In the genomic region with DNA sequence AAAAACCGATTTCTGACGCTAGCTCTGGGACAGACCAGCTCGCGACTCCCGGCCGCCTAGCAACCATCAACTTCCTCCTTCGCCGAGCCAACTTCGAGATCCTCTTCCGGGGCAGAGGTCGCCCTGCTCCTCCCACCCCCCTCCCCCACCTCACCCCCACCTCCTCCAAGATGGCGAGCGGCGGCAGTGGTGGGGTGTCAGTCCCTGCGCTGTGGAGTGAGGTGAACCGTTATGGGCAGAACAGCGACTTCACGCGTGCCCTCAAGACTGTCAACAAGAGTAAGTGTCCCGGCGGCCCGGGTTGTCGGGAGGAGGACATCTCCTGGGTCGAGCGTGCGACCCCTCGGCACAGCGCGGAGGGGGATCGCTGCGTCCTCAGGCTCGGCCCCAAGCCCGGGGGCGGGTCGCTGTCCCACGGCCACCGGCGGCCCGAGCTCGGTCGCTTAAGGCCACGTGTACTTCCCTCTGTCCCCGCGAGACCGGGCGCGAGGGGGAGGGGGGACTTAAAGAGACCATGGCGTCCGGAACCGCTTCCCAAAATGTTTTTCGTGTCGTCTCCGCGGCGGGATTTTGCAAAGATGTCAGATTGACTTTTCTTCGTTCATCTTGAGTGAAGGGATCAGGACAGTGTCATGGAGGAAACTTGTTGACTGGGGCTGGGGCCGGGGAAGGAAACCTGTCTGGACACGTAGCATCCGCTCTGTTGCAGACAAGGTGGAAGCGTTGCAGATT, we compare ENCODE assay signal across 8 mouse cellular contexts. TPM values are rescaled to one million over a fixed set of nuclear protein-coding genes. Genes with fewer than 3 reads are reported as not detected.
DNase-seq lines count a peak whose midpoint lies in the region; ATAC-seq and TF ChIP-seq lines count a peak whose summit lies in the region.

A gene (plus strand): TSS at position 130 of the 732 bp plus-strand sequence.

- H3K79me2 ChIP-seq in C2C12 (ENCODE audit: control insufficient read depth, insufficient read depth): peaks cover 44% of the 10 kb centered on the region

- peak; percentile 95 for DNase-seq in brain, embryonic 14.5 days (ENCODE audit: low read depth)
- DNase-seq in midbrain, postnatal 0 days (ENCODE audit: low spot score): peak; percentile 91
- peak; percentile 68 to 91 for DNase-seq in spleen, postnatal 10 days (ENCODE audit: low spot score in 2 of 2)

- peaks cover 14% of the 10 kb centered on the region for H3K4me1 ChIP-seq in heart, embryonic 11.5 days (ENCODE audit: control insufficient read depth, insufficient read depth, low read length)
- H3K4me1 ChIP-seq in kidney, embryonic 15.5 days: peaks cover 13% of the 10 kb centered on the region
- H3K4me1 ChIP-seq in limb, embryonic 15.5 days: peaks cover 12% of the 10 kb centered on the region
- peaks cover 13% of the 10 kb centered on the region; the same call in 1 of the 2 replicates for H3K4me1 ChIP-seq in midbrain, postnatal 0 days (ENCODE audit: insufficient read depth, low read length)

- H3K4me2 ChIP-seq in heart, embryonic 11.5 days: peak within 1 kb of the TSS; percentile 94
- H3K4me2 ChIP-seq in kidney, embryonic 15.5 days: peak within 1 kb of the TSS; percentile 68
- peak within 1 kb of the TSS; percentile 77 for H3K4me2 ChIP-seq in limb, embryonic 15.5 days
- peak within 1 kb of the TSS; percentile 89 for H3K4me2 ChIP-seq in midbrain, postnatal 0 days (ENCODE audit: low read depth, low read length, poor library complexity, severe bottlenecking)

- ATAC-seq in erythroblast, adult 5-6 weeks (replicated peaks; ENCODE audit: low FRiP score, poor library complexity, severe bottlenecking): peak; percentile 94
- ATAC-seq in heart, embryonic 11.5 days (replicated peaks; ENCODE audit: insufficient number of reproducible peaks, low FRiP score, low TSS enrichment): peak; percentile 91
- peak; percentile 93 for ATAC-seq in kidney, embryonic 15.5 days (replicated peaks; ENCODE audit: low FRiP score)
- ATAC-seq in limb, embryonic 15.5 days (ENCODE audit: insufficient number of reproducible peaks, low FRiP score, low TSS enrichment, low read depth): peak; percentile 87
- peak; percentile 96 for ATAC-seq in midbrain, postnatal 0 days (ENCODE audit: low FRiP score)

- peak; percentile 39; the same call in 1 of the 2 replicates for TF ChIP-seq POLR2A in brain, embryonic 14.5 days (IDR thresholded peaks at IDR 0.05; ENCODE audit: borderline replicate concordance, extremely low read depth, insufficient read depth, insufficient read length, poor library complexity, severe bottlenecking)

- TF ChIP-seq CTCF in C2C12 (IDR thresholded peaks at IDR 0.05; ENCODE audit: control insufficient read depth, insufficient read depth, insufficient read length): no peak
- TF ChIP-seq CTCF in brain, embryonic 14.5 days (IDR thresholded peaks at IDR 0.05; ENCODE audit: borderline replicate concordance, extremely low read depth, insufficient read depth, insufficient read length): no peak
- no peak for TF ChIP-seq CTCF in midbrain, postnatal 0 days (IDR thresholded peaks at IDR 0.05)

- H3ac ChIP-seq in C2C12 (ENCODE audit: control insufficient read depth, insufficient read length, low read depth): peak within 1 kb of the TSS; percentile 97

- H3K9ac ChIP-seq in heart, embryonic 11.5 days (ENCODE audit: low read depth, low read length): peak within 1 kb of the TSS; percentile 92
- peak within 1 kb of the TSS; percentile 88 for H3K9ac ChIP-seq in kidney, embryonic 15.5 days
- H3K9ac ChIP-seq in limb, embryonic 15.5 days: peak within 1 kb of the TSS; percentile 88
- peak within 1 kb of the TSS; percentile 90 for H3K9ac ChIP-seq in midbrain, postnatal 0 days (replicated peaks; ENCODE audit: low read length, poor library complexity, severe bottlenecking)

- no peaks in the 10 kb centered on the region for H3K27me3 ChIP-seq in C2C12 (ENCODE audit: control insufficient read depth, insufficient read depth, insufficient read length)
- H3K27me3 ChIP-seq in heart, embryonic 11.5 days (ENCODE audit: control insufficient read depth, insufficient read depth, low read length): no peaks in the 10 kb centered on the region
- no peaks in the 10 kb centered on the region for H3K27me3 ChIP-seq in kidney, embryonic 15.5 days
- H3K27me3 ChIP-seq in limb, embryonic 15.5 days: no peaks in the 10 kb centered on the region
- no peaks in the 10 kb centered on the region for H3K27me3 ChIP-seq in midbrain, postnatal 0 days (ENCODE audit: insufficient read depth, low read length)

- H3K4me3 ChIP-seq in C2C12 (ENCODE audit: insufficient read depth, poor library complexity, severe bottlenecking): peak within 1 kb of the TSS; percentile 96
- peak within 1 kb of the TSS; percentile 96 for H3K4me3 ChIP-seq in heart, embryonic 11.5 days (ENCODE audit: low read depth, low read length)
- peak within 1 kb of the TSS; percentile 99 for H3K4me3 ChIP-seq in kidney, embryonic 15.5 days (replicated peaks)
- peak within 1 kb of the TSS; percentile 99 for H3K4me3 ChIP-seq in limb, embryonic 15.5 days
- peak within 1 kb of the TSS; percentile 91 for H3K4me3 ChIP-seq in midbrain, postnatal 0 days (ENCODE audit: low read depth, low read length)

- peaks cover 34% of the 10 kb centered on the region for H3K36me3 ChIP-seq in C2C12 (ENCODE audit: control insufficient read depth, insufficient read depth)
- H3K36me3 ChIP-seq in heart, embryonic 11.5 days (ENCODE audit: control insufficient read depth, insufficient read depth, low read length): peaks cover 13% of the 10 kb centered on the region
- H3K36me3 ChIP-seq in kidney, embryonic 15.5 days: peaks cover 46% of the 10 kb centered on the region
- H3K36me3 ChIP-seq in limb, embryonic 15.5 days: peaks cover 33% of the 10 kb centered on the region
- H3K36me3 ChIP-seq in midbrain, postnatal 0 days (ENCODE audit: insufficient read depth, low read length): peaks cover 11% of the 10 kb centered on the region; the same call in 1 of the 2 replicates

- under 1% methylated on average over 60 of the region's 60 CpGs for WGBS in heart, embryonic 11.5 days (ENCODE audit: insufficient replicate concordance)
- WGBS in kidney, embryonic 15.5 days: under 1% methylated on average over 60 of the region's 60 CpGs
- WGBS in limb, embryonic 15.5 days: under 1% methylated on average over 55 of the region's 60 CpGs
- WGBS in midbrain, postnatal 0 days: under 1% methylated on average over 58 of the region's 60 CpGs

- H3K79me3 ChIP-seq in C2C12 (ENCODE audit: low read depth): peaks cover 34% of the 10 kb centered on the region

- peak within 1 kb of the TSS; percentile 89 for H3K27ac ChIP-seq in heart, embryonic 11.5 days (ENCODE audit: low read depth, low read length)
- H3K27ac ChIP-seq in kidney, embryonic 15.5 days: peak within 1 kb of the TSS; percentile 92
- H3K27ac ChIP-seq in limb, embryonic 15.5 days: peak within 1 kb of the TSS; percentile 93
- peak within 1 kb of the TSS; percentile 91 for H3K27ac ChIP-seq in midbrain, postnatal 0 days (ENCODE audit: low read depth, low read length)

- no peaks in the 10 kb centered on the region for H3K9me3 ChIP-seq in heart, embryonic 11.5 days (replicated peaks; ENCODE audit: control insufficient read depth, low read length)
- no peaks in the 10 kb centered on the region for H3K9me3 ChIP-seq in kidney, embryonic 15.5 days (replicated peaks)
- H3K9me3 ChIP-seq in limb, embryonic 15.5 days: no peaks in the 10 kb centered on the region
- H3K9me3 ChIP-seq in midbrain, postnatal 0 days (ENCODE audit: low read length): no peaks in the 10 kb centered on the region

TF ChIP-seq in C2C12, 6 proteins besides CTCF, POLR2A, EP300 and RAD21:
- TF ChIP-seq MAX (IDR thresholded peaks at IDR 0.05) (peak; percentile 43), MYOD1 (IDR thresholded peaks at IDR 0.05; ENCODE audit: control insufficient read depth, insufficient read length, low read depth) (no peak), CEBPB (IDR thresholded peaks at IDR 0.05; ENCODE audit: low read depth) (no peak), USF1 (IDR thresholded peaks at IDR 0.05; ENCODE audit: low read depth) (no peak)

RNA-seq across cellular contexts. Expression of the gene that starts here (rescaled TPM):
- 47.1 TPM for polyA plus RNA-seq in C2C12 (2012; fragmentation: generic; extraction: Trizol)
- polyA plus RNA-seq in brain, embryonic 14.5 days (2012; rRNA removed): 69.3 and 77.8 TPM in 2 replicates
- 26.3 and 35.1 TPM in 2 replicates for total RNA-seq in erythroblast, adult 5-6 weeks (2015; ENCODE audit: low replicate concordance)
- total RNA-seq in erythroblast, adult 5-6 weeks (2017; ENCODE audit: low replicate concordance): 40.6 and 45.2 TPM in 2 replicates
- polyA plus RNA-seq in heart, embryonic 11.5 days (2014; fragmentation: Nextera tagmentation; extraction: Ambion mirVana): 51.4 and 51.9 TPM in 2 replicates
- polyA plus RNA-seq in kidney, embryonic 15.5 days (2015; fragmentation: Nextera tagmentation; extraction: Ambion mirVana): 95.2 and 98.1 TPM in 2 replicates
- 103 and 109 TPM in 2 replicates for polyA plus RNA-seq in limb, embryonic 15.5 days (2015; fragmentation: Nextera tagmentation; extraction: Ambion mirVana)
- 69.8 and 80.3 TPM in 2 replicates for total RNA-seq in midbrain, postnatal 0 days (2014; rRNA removed)
- 74.3 and 76.7 TPM in 2 replicates for polyA plus RNA-seq in midbrain, postnatal 0 days (2015; fragmentation: Nextera tagmentation; extraction: Ambion mirVana)

Comparison
In these comparisons a context has a peak if more than half of its experiments do, and no peak if none do; other contexts are left out.
1. Peak in every context shown above with its lines: DNase-seq, ATAC-seq, H3K4me3 ChIP-seq and H3K27ac ChIP-seq.